Mouse (Mus musculus) hindbrain, embryonic 14.5 days (tissue): Measurements from ENCODE around the gene Slc6a16. TPM values are rescaled to one million over a fixed set of nuclear protein-coding genes. Genes with fewer than 3 reads are reported as not detected.

Experiments
- ATAC-seq: fragments of 200-750 bp; cut with Nextera tagmentation; 2 replicates; pipeline ENCODE4 v1.8.0; 2017; ENCODE audit warnings: moderate number of reproducible peaks, mild to moderate bottlenecking, moderate TSS enrichment, moderate library complexity; ENCODE audit not compliant: low FRiP score
- DNase-seq: peaks from one replicate; pipeline ENCODE4 v3.0.0-alpha.2; 2015; ENCODE audit warnings: low spot score
- H3K27ac ChIP-seq: fragments of 300-500 bp; sonication (generic); 2 replicates; pipeline ENCODE4 v1.5.1; 2014; ENCODE audit warnings: mild to moderate bottlenecking, moderate library complexity
- H3K27me3 ChIP-seq: fragments of 300-500 bp; sonication (generic); 2 replicates; pipeline ENCODE4 v1.6.1; 2014; ENCODE audit warnings: mild to moderate bottlenecking, low read length, mixed read lengths; ENCODE audit not compliant: control insufficient read depth, insufficient read depth
- H3K36me3 ChIP-seq: fragments of 300-500 bp; sonication (generic); replicated peaks from 2 replicates; pipeline ENCODE4 v1.6.1; 2014; ENCODE audit not compliant: control insufficient read depth, insufficient read depth
- H3K4me1 ChIP-seq: fragments of 300-500 bp; sonication (generic); replicated peaks from 2 replicates; pipeline ENCODE4 v1.6.1; 2014; ENCODE audit warnings: antibody characterized with exemption, low read length, mixed read lengths; ENCODE audit not compliant: control insufficient read depth, insufficient read depth
- H3K4me2 ChIP-seq: fragments of 300-500 bp; sonication (generic); replicated peaks from 2 replicates; pipeline ENCODE4 v1.6.1; 2014; ENCODE audit warnings: mild to moderate bottlenecking, moderate library complexity
- H3K4me3 ChIP-seq: fragments of 300-500 bp; sonication (generic); replicated peaks from 2 replicates; pipeline ENCODE4 v1.5.1; 2014; ENCODE audit warnings: mild to moderate bottlenecking, low read length
- H3K9ac ChIP-seq: fragments of 300-500 bp; sonication (generic); 2 replicates; pipeline ENCODE4 v1.6.1; 2014
- H3K9me3 ChIP-seq: fragments of 300-500 bp; sonication (generic); 2 replicates; pipeline ENCODE4 v1.6.1; 2016; ENCODE audit warnings: low read length; ENCODE audit not compliant: control insufficient read depth
- WGBS: fragments of 180-500 bp; shearing (Covaris S2); extraction: QIAGEN DNeasy Blood & Tissue Kit; methylation state at CpG from one replicate; pipeline ENCODE4 v1.1.7; 2014; 5-methylcytosine and 5-hydroxymethylcytosine counted together
- polyA plus RNA-seq: library from polyadenylated mRNA; unstranded; fragments of >200 nt; fragmentation: Nextera tagmentation; extraction: Ambion mirVana; gene quantifications from 2 replicates; pipeline ENCODE4 v1.2.1, GENCODE M21; 2014

Slc6a16 gene
- polyA plus RNA-seq, 1 experiment from 2014 or later: 0.67 TPM

DNA sequence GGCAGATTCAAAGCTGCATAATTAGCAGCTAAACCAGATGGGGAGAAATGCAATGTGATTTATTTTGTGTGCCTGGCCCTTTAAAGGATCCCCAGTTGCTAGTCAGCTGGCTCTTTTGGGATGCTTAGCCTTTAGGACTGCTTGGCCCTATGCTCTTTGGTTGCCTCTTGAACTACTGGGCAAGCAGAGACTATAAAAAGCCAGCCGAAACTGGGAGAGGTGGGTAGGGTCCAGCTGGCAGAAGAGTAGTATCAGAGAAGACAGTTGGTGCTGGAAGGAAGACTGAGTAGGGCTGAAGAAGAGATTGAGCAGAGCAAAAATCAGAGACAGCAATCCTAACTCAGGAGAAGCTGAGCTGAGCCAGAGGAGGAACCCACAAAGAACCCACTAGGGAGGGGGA lies 55.7 kb downstream of the Slc6a16 start:
- 79% methylated on average over 1 of the region's 1 CpGs for WGBS
- H3K9ac ChIP-seq: no peak overlapping the region
- ATAC-seq: no peak

DNA sequence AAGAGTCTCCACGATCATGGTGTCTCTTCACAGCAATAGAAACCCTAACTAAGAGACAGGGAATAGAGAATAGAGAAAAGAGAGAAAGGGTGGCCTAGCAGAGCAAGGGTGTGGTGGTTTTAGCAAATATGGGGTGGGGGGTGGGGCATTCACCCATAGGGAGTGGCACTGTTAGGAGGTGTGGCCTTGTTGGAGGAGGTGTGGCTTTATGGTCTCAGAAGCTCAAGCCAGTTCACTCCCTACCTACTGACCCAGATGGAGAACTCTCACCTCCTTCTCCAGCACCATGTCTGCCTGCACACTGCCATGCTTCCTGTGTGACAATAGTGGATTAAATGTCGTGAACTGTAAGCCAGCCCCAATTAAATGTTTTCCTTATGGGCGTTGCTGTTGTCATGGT lies 56.7 kb downstream of the Slc6a16 start:
- Histone ChIP-seq H3K27ac (no peak overlapping the region), H3K27me3 (peaks cover 3% of the 10 kb centered on the region; the same call in 1 of the 2 replicates), H3K9ac (no peak overlapping the region), H3K36me3 (no peaks in the 10 kb centered on the region), H3K9me3 (no peaks in the 10 kb centered on the region), H3K4me3 (no peak overlapping the region), H3K4me2 (no peak overlapping the region), H3K4me1 (0 out of 2 replicates have a peak, but pooled peaks cover 4% of the 10 kb centered on the region)
- DNase-seq (no peak), ATAC-seq (no peak)
- 68% methylated on average over 3 of the region's 3 CpGs for WGBS

More for the DNA sequence above, 55.7 kb downstream of the Slc6a16 start:
- H3K36me3 ChIP-seq: no peaks in the 10 kb centered on the region
- H3K4me3 ChIP-seq: no peak overlapping the region
- H3K4me2 ChIP-seq: no peak overlapping the region
- H3K27ac ChIP-seq: no peak overlapping the region
- no peaks in the 10 kb centered on the region for H3K9me3 ChIP-seq
- H3K27me3 ChIP-seq: peaks cover 3% of the 10 kb centered on the region; the same call in 1 of the 2 replicates
- no peak for DNase-seq
- 0 out of 2 replicates have a peak, but pooled peaks cover 4% of the 10 kb centered on the region for H3K4me1 ChIP-seq

DNA sequence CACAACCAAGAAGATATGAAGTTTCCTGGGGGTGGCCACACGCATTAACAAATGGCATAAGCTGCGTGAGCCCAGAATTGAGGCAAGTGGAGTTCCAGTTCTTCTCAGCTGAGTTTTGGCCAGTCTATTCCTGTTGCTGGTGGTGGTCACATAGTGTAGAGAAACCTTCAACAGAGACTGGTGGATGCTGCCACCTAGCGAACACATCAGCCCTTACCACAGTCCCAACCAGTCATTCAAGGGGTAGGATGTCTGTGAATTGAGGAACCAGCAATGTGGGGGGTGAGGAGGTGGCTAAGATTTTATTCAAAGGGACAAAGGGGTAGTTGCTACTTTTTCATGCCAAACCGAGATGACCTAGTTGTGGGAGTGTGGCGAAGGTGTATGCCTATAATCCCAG lies 58.9 kb downstream of the Slc6a16 start:
- Histone ChIP-seq H3K4me3 (no peak overlapping the region), H3K9me3 (no peaks in the 10 kb centered on the region), H3K4me2 (no peak overlapping the region), H3K36me3 (no peaks in the 10 kb centered on the region; the same call in 1 of the 2 replicates), H3K4me1 (peaks cover 5% of the 10 kb centered on the region; the same call in 1 of the 2 replicates), H3K27me3 (peaks cover 3% of the 10 kb centered on the region; the same call in 1 of the 2 replicates), H3K9ac (no peak overlapping the region), H3K27ac (no peak overlapping the region)
- DNase-seq (peak; percentile 78), ATAC-seq (peak; percentile 70; the same call in 1 of the 2 replicates)
- 11% methylated on average over 5 of the region's 5 CpGs for WGBS

- WGBS: 13% methylated on average over 6 of the region's 6 CpGs
- Histone ChIP-seq H3K36me3 (no peaks in the 10 kb centered on the region; the same call in 1 of the 2 replicates), H3K4me1 (peaks cover 10% of the 10 kb centered on the region; the same call in 1 of the 2 replicates), H3K27me3 (peaks cover 3% of the 10 kb centered on the region; the same call in 1 of the 2 replicates), H3K9me3 (no peaks in the 10 kb centered on the region), H3K4me3 (no peak overlapping the region), H3K9ac (0 out of 2 replicates have a peak overlapping the region, but pooled peaks have one; percentile 25), H3K4me2 (no peak overlapping the region), H3K27ac (no peak overlapping the region)
- peak; percentile 68 for DNase-seq
- ATAC-seq: no peak
Observed at GRCm38 (mm10) chr7:45300270-45300669, 59.4 kb downstream of the Slc6a16 start.

GRCm38 (mm10) chr7:45302626-45303025 lies 61.7 kb downstream of the Slc6a16 start:
- H3K4me1 ChIP-seq: peaks cover 11% of the 10 kb centered on the region; the same call in 1 of the 2 replicates
- H3K4me2 ChIP-seq: no peak overlapping the region
- peak; percentile 68 for DNase-seq
- ATAC-seq: no peak
- no peaks in the 10 kb centered on the region for H3K27me3 ChIP-seq
- H3K9me3 ChIP-seq: no peaks in the 10 kb centered on the region
- no peak overlapping the region for H3K27ac ChIP-seq
- WGBS: 60% methylated on average over 8 of the region's 8 CpGs
- no peaks in the 10 kb centered on the region; the same call in 1 of the 2 replicates for H3K36me3 ChIP-seq
- no peak overlapping the region for H3K9ac ChIP-seq
- no peak overlapping the region for H3K4me3 ChIP-seq

GRCm38 (mm10) chr7:45304869-45305268 lies 64.0 kb downstream of the Slc6a16 start:
- Histone ChIP-seq H3K27ac (no peak overlapping the region), H3K9ac (peak overlapping the region; percentile 37; the same call in 1 of the 2 replicates), H3K4me2 (peak overlapping the region; percentile 43), H3K27me3 (no peaks in the 10 kb centered on the region), H3K4me3 (peak overlapping the region; percentile 17), H3K9me3 (no peaks in the 10 kb centered on the region), H3K36me3 (no peaks in the 10 kb centered on the region; the same call in none of the 2 replicates), H3K4me1 (peaks cover 11% of the 10 kb centered on the region; the same call in 1 of the 2 replicates)
- ATAC-seq (no peak), DNase-seq (no peak)
- WGBS: 11% methylated on average over 13 of the region's 13 CpGs

DNA sequence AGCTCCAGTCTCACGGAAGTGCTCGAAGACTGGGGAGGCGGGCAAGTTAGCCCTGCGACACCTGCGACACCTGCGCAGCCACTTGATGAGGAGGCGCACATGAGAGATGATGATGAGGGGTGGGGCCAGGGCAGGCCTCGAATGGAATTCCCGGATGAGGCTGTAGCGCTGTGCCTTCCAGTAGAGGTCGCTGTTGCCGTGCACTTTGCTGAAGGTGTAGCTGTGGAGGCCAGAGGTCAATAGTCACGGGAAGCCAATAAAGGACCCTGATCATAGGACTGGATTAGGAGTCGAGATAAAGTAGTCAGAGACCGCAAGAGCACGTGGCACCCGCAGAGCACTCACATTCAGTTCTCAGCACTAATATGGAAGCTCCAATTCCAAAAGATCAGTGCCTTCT lies 64.4 kb downstream of the Slc6a16 start:
- ATAC-seq (peak; percentile 55), DNase-seq (peak; percentile 69)
- 3% methylated on average over 17 of the region's 17 CpGs for WGBS
- no peaks in the 10 kb centered on the region for H3K9me3 ChIP-seq
- no peaks in the 10 kb centered on the region; the same call in none of the 2 replicates for H3K36me3 ChIP-seq
- no peaks in the 10 kb centered on the region for H3K27me3 ChIP-seq
- H3K4me3 ChIP-seq: peak overlapping the region; percentile 17
- H3K4me1 ChIP-seq: peaks cover 11% of the 10 kb centered on the region; the same call in 1 of the 2 replicates
- H3K27ac ChIP-seq: no peak overlapping the region
- peak overlapping the region; percentile 43 for H3K4me2 ChIP-seq
- peak overlapping the region; percentile 37; the same call in 1 of the 2 replicates for H3K9ac ChIP-seq

DNA sequence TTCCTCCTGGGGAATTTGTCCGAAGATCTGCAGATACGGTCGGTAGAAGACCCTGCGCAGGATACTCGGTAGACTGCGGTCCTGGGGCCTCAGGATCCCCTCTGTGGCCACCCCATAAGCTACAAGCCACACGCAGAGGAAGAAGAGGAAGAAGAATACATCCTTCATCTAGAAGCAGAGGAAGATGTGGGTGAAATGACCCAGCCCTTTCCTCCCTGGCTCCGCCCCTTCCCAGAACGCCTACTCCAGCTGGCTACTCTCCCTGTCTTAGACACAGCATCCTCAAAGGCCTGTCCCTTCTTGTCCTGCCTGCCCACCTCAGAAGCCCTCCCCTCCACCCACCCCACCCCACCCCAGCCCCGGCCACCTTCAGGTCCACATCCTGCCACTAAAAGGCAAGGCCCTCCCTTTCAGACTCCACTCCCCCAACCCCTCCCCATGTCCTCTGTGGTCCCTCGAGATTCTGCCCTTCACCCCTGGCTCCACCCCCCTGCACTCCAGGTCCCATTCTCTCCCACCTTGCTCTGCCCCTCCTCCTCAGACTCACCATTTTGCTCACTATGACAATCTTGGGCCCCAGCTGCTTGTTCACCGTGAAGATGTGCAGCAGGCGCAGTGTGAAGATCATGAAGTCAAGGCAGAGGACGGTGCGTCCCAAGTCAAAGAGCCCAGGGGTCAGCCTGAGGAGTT lies 67.8 kb downstream of the Slc6a16 start:
- no peak for ATAC-seq
- Histone ChIP-seq H3K4me1 (peaks cover 14% of the 10 kb centered on the region; the same call in 1 of the 2 replicates), H3K9ac (no peak overlapping the region), H3K4me3 (no peak overlapping the region), H3K27ac (no peak overlapping the region), H3K36me3 (no peaks in the 10 kb centered on the region; the same call in none of the 2 replicates), H3K4me2 (no peak overlapping the region), H3K27me3 (no peaks in the 10 kb centered on the region), H3K9me3 (no peaks in the 10 kb centered on the region)
- DNase-seq: no peak
- 64% methylated on average over 15 of the region's 15 CpGs for WGBS

GRCm38 (mm10) chr7:45309455-45309854 lies 68.6 kb downstream of the Slc6a16 start:
- Histone ChIP-seq H3K27ac (no peak overlapping the region), H3K4me3 (no peak overlapping the region), H3K27me3 (no peaks in the 10 kb centered on the region), H3K36me3 (no peaks in the 10 kb centered on the region; the same call in none of the 2 replicates), H3K4me2 (no peak overlapping the region), H3K4me1 (peaks cover 14% of the 10 kb centered on the region; the same call in 1 of the 2 replicates), H3K9me3 (no peaks in the 10 kb centered on the region), H3K9ac (no peak overlapping the region)
- ATAC-seq: 0 out of 2 replicates have a peak, but pooled peaks have one; percentile 19
- WGBS: 11% methylated on average over 9 of the region's 9 CpGs
- peak; percentile 49 for DNase-seq
